Mouse (Mus musculus) neural tube, embryonic 15.5 days (tissue): ENCODE results near the gene Vtcn1. TPM values are rescaled to one million over a fixed set of nuclear protein-coding genes. Genes with fewer than 3 reads are reported as not detected.

Experiments used
- ATAC-seq: fragments of 200-750 bp; cut with Nextera tagmentation; 2 replicates; pipeline ENCODE4 v1.8.0; 2017; ENCODE audit warnings: mild to moderate bottlenecking, moderate TSS enrichment, moderate library complexity; ENCODE audit not compliant: low FRiP score
- H3K27ac ChIP-seq: fragments of 300-500 bp; sonication (generic); replicated peaks from 2 replicates; pipeline ENCODE4 v1.5.1; 2015; ENCODE audit warnings: mild to moderate bottlenecking, inconsistent platforms
- H3K27me3 ChIP-seq: fragments of 300-500 bp; sonication (generic); replicated peaks from 2 replicates; pipeline ENCODE4 v1.6.1; 2015; ENCODE audit warnings: inconsistent platforms
- H3K36me3 ChIP-seq: fragments of 300-500 bp; sonication (generic); 2 replicates; pipeline ENCODE4 v1.6.1; 2015; ENCODE audit warnings: inconsistent platforms
- H3K4me1 ChIP-seq: fragments of 300-500 bp; sonication (generic); 2 replicates; pipeline ENCODE4 v1.6.1; 2015; ENCODE audit warnings: inconsistent platforms
- H3K4me2 ChIP-seq: fragments of 300-500 bp; sonication (generic); 2 replicates; pipeline ENCODE4 v1.6.1; 2015; ENCODE audit warnings: inconsistent platforms, mild to moderate bottlenecking, moderate library complexity
- H3K4me3 ChIP-seq: fragments of 300-500 bp; sonication (generic); replicated peaks from 2 replicates; pipeline ENCODE4 v1.5.1; 2015; ENCODE audit warnings: mild to moderate bottlenecking, inconsistent platforms
- H3K9ac ChIP-seq: fragments of 300-500 bp; sonication (generic); replicated peaks from 2 replicates; pipeline ENCODE4 v1.6.1; 2015; ENCODE audit warnings: mild to moderate bottlenecking, inconsistent platforms
- H3K9me3 ChIP-seq: fragments of 300-500 bp; sonication (generic); replicated peaks from 2 replicates; pipeline ENCODE4 v1.6.1; 2016; ENCODE audit warnings: inconsistent platforms
- WGBS: fragments of 180-500 bp; shearing (Covaris S2); methylation state at CpG from one replicate; pipeline ENCODE4 v1.1.7; 2015; ENCODE audit warnings: mixed read lengths; 5-methylcytosine and 5-hydroxymethylcytosine counted together
- polyA plus RNA-seq: library from polyadenylated mRNA; unstranded; fragments of >200 nt; fragmentation: Nextera tagmentation; extraction: Ambion mirVana; gene quantifications from 2 replicates; pipeline ENCODE4 v1.2.1, GENCODE M21; 2015

Vtcn1 gene
- polyA plus RNA-seq, 1 experiment from 2014 or later = not detected

- H3K27me3 ChIP-seq = no peaks in the 10 kb centered on the region
- H3K27ac ChIP-seq = no peak overlapping the region
- no peaks in the 10 kb centered on the region for H3K36me3 ChIP-seq
- no peak overlapping the region for H3K9ac ChIP-seq
- ATAC-seq = no peak
- no peak overlapping the region for H3K4me3 ChIP-seq
- H3K4me1 ChIP-seq = peaks cover 7% of the 10 kb centered on the region; the same call in 1 of the 2 replicates
- no peak overlapping the region for H3K4me2 ChIP-seq
- H3K9me3 ChIP-seq = no peaks in the 10 kb centered on the region
- 89% methylated on average over 5 of the region's 5 CpGs for WGBS
Measured at GRCm38 (mm10) chr3:100857139-100857538, 31.9 kb downstream of the Vtcn1 start.

GRCm38 (mm10) chr3:100858334-100859002 lies 33.2 kb downstream of the Vtcn1 start:
- Histone ChIP-seq H3K9me3 (no peaks in the 10 kb centered on the region), H3K4me1 (peaks cover 7% of the 10 kb centered on the region; the same call in 1 of the 2 replicates), H3K27ac (no peak overlapping the region), H3K4me3 (no peak overlapping the region), H3K27me3 (no peaks in the 10 kb centered on the region), H3K36me3 (no peaks in the 10 kb centered on the region), H3K4me2 (no peak overlapping the region), H3K9ac (no peak overlapping the region)
- ATAC-seq = no peak
- 80% methylated on average over 5 of the region's 5 CpGs for WGBS

DNA sequence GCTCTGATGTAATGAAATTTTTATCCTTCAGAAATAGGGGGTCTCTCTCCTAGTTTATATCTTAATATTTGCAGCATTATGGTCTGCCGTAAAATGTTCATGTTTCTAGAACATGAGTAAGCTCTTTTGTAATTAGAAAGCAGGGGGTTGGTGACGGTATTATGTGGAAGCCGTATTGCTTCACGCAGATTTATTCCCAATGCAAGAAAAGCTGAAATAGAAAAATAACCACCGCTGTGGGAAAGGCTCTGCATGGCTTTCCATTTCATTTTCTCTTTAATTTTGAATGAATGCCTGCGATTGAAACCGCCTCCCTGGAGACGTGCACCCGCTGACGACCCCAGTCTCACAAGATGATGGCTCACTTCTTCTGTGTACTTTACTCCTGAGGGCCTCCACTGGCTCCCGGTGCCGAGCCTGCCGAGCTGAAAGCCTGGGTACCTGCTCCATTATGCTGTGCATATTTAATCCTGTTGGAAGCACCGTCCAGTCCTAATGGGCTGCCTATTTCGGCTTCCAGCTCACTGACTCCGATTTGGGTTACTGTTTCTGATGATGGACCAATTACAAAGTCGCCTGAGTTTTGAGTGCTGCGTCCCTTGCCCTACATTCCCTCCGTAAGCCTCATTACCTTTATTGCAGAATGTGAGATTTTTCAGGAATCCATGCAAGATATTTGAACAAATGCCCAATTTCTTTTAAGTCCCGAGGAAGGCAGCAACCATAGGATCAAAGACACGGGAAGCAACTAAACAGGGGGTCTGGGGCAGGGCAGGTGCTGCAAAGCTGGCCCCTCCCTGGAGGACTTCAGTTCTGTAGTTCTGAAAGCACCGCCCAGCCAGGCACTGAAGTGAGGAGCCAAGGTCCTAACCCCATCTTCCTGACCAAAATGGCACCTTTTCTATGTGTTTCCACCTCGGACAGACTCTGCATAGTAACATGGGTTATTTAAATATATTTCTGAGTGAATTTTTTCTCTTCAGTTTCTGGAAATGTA lies 36.3 kb downstream of the Vtcn1 start:
- Histone ChIP-seq H3K4me2 (peak overlapping the region; percentile 17; the same call in 1 of the 2 replicates), H3K36me3 (no peaks in the 10 kb centered on the region), H3K27ac (peak overlapping the region; percentile 41), H3K4me1 (peaks cover 7% of the 10 kb centered on the region; the same call in 1 of the 2 replicates), H3K9me3 (no peaks in the 10 kb centered on the region), H3K27me3 (no peaks in the 10 kb centered on the region), H3K4me3 (no peak overlapping the region), H3K9ac (no peak overlapping the region)
- peak; percentile 65 for ATAC-seq
- WGBS = 56% methylated on average over 23 of the region's 23 CpGs

DNA sequence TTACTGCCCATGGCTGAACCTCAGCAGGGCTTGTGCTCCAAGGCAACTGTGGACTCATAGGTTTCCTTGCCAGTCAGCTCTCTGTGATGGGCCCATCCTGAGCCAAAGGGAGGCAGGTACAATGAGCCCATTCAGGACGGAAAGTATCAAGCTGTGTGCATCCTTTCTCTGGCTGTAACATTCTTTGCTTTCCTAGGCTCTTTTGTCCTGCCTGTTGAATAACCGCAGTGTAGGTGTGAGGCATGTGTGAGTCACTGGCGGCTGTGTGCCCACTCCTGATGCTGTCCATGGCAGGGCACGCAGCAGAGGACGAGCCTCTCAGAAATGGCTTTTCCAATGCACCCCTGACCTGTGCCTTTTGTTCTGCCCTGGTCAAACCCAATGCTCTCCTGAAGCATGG lies 41.7 kb downstream of the Vtcn1 start:
- Histone ChIP-seq H3K4me2 (no peak overlapping the region), H3K4me3 (no peak overlapping the region), H3K4me1 (0 out of 2 replicates have a peak, but pooled peaks cover under 1% of the 10 kb centered on the region), H3K36me3 (no peaks in the 10 kb centered on the region), H3K27me3 (no peaks in the 10 kb centered on the region), H3K9ac (no peak overlapping the region), H3K9me3 (no peaks in the 10 kb centered on the region), H3K27ac (no peak overlapping the region)
- 51% methylated on average over 5 of the region's 5 CpGs for WGBS
- no peak for ATAC-seq

GRCm38 (mm10) chr3:100877057-100877456 lies 51.8 kb downstream of the Vtcn1 start:
- H3K4me2 ChIP-seq = no peak overlapping the region
- ATAC-seq = no peak
- H3K36me3 ChIP-seq = no peaks in the 10 kb centered on the region
- H3K27me3 ChIP-seq = no peaks in the 10 kb centered on the region
- no peak overlapping the region for H3K9ac ChIP-seq
- no peaks in the 10 kb centered on the region for H3K4me1 ChIP-seq
- H3K27ac ChIP-seq = no peak overlapping the region
- 90% methylated on average over 4 of the region's 4 CpGs for WGBS
- no peaks in the 10 kb centered on the region for H3K9me3 ChIP-seq
- H3K4me3 ChIP-seq = no peak overlapping the region

- Histone ChIP-seq H3K9me3 (no peaks in the 10 kb centered on the region), H3K4me2 (no peak overlapping the region), H3K27ac (no peak overlapping the region), H3K4me1 (no peaks in the 10 kb centered on the region), H3K27me3 (no peaks in the 10 kb centered on the region), H3K4me3 (no peak overlapping the region), H3K36me3 (no peaks in the 10 kb centered on the region), H3K9ac (no peak overlapping the region)
- no peak for ATAC-seq
- 75% methylated on average over 6 of the region's 6 CpGs for WGBS
Measured at GRCm38 (mm10) chr3:100881403-100881802, 56.1 kb downstream of the Vtcn1 start.

GRCm38 (mm10) chr3:100881843-100882634 lies 56.8 kb downstream of the Vtcn1 start:
- Histone ChIP-seq H3K4me1 (no peaks in the 10 kb centered on the region), H3K27ac (no peak overlapping the region), H3K36me3 (no peaks in the 10 kb centered on the region), H3K9me3 (no peaks in the 10 kb centered on the region), H3K4me2 (no peak overlapping the region), H3K4me3 (no peak overlapping the region), H3K9ac (no peak overlapping the region), H3K27me3 (no peaks in the 10 kb centered on the region)
- WGBS = 82% methylated on average over 9 of the region's 9 CpGs
- no peak for ATAC-seq

DNA sequence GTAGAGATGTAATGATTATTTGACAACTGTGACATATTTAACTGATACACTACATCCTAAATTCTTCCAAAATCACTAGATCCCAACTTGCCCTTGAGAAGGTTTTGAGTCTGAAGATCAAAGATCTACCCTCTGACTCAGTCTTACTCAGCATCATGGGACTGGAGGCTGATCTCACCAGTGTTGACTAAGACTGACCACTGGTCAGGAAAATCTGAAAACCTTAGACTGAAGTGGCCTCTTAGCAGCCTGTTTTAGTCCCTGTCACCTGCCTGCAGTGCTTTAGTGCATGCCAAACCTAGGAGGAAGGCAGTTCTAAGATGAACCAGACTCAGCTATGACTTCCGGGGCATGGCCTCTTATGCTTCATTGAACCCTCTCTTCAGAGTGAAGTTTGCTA lies 64.0 kb downstream of the Vtcn1 start:
- H3K27ac ChIP-seq = no peak overlapping the region
- H3K27me3 ChIP-seq = no peaks in the 10 kb centered on the region
- H3K4me3 ChIP-seq = no peak overlapping the region
- no peak overlapping the region for H3K9ac ChIP-seq
- no peak overlapping the region for H3K4me2 ChIP-seq
- H3K36me3 ChIP-seq = no peaks in the 10 kb centered on the region
- no peaks in the 10 kb centered on the region for H3K4me1 ChIP-seq
- no peak for ATAC-seq
- H3K9me3 ChIP-seq = no peaks in the 10 kb centered on the region
- WGBS = 97% methylated on average over 1 of the region's 1 CpGs

DNA sequence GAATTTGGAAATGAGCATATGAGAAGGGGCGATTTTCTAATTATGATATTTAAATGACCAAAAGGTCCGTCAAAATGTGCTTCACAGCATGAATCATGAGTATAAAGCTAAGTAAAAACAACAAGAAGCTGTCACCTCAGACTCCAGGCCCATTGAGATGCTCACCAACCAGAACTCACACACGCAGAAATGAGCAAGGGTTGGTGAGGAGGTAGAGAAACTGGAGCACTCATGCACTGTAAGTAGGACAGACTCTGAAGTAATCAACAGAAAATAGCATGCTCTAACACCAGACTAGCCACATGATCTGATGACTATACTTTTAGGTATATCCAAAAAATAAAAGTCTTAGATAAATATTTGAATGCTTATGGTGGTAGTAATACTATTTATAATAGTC lies 65.1 kb downstream of the Vtcn1 start:
- WGBS = 93% methylated on average over 3 of the region's 3 CpGs
- H3K4me3 ChIP-seq = no peak overlapping the region

GRCm38 (mm10) chr3:100892383-100893335 lies 67.4 kb downstream of the Vtcn1 start:
- Histone ChIP-seq H3K36me3 (no peaks in the 10 kb centered on the region), H3K4me2 (no peak overlapping the region), H3K27me3 (no peaks in the 10 kb centered on the region), H3K27ac (no peak overlapping the region), H3K9ac (no peak overlapping the region), H3K4me3 (no peak overlapping the region), H3K4me1 (no peaks in the 10 kb centered on the region), H3K9me3 (no peaks in the 10 kb centered on the region)
- no peak for ATAC-seq
- 65% methylated on average over 11 of the region's 11 CpGs for WGBS

More for the DNA sequence above, 65.1 kb downstream of the Vtcn1 start:
- Histone ChIP-seq H3K4me1 (no peaks in the 10 kb centered on the region), H3K36me3 (no peaks in the 10 kb centered on the region), H3K9me3 (no peaks in the 10 kb centered on the region), H3K9ac (no peak overlapping the region), H3K4me2 (no peak overlapping the region), H3K27me3 (no peaks in the 10 kb centered on the region), H3K27ac (no peak overlapping the region)
- ATAC-seq = no peak
